Mouse (Mus musculus) lung, embryonic 16.5 days (tissue): ENCODE measurements around the gene Olfr1122. TPM values are rescaled to one million over a fixed set of nuclear protein-coding genes. Genes with fewer than 3 reads are reported as not detected.
"Not testable (repeated sequence)": the region's sequence is repeated elsewhere in the genome, so short reads cannot be mapped to it uniquely, and the experiment has no call there.

Experiments used
- ATAC-seq: fragments of 200-750 bp; cut with Nextera tagmentation; 2 replicates; pipeline ENCODE4 v1.8.0; 2017; ENCODE audit warnings: low read depth, mild to moderate bottlenecking, moderate library complexity
- H3K27ac ChIP-seq: fragments of 300-500 bp; sonication (generic); 2 replicates; pipeline ENCODE4 v1.5.1; 2014; ENCODE audit warnings: mild to moderate bottlenecking, control low read depth, low read length
- H3K27me3 ChIP-seq: fragments of 300-500 bp; sonication (generic); 2 replicates; pipeline ENCODE4 v1.6.1; 2014; ENCODE audit warnings: low read depth, low read length, mixed read lengths; ENCODE audit not compliant: control insufficient read depth, insufficient read depth
- H3K36me3 ChIP-seq: fragments of 300-500 bp; sonication (generic); 2 replicates; pipeline ENCODE4 v1.6.1; 2014; ENCODE audit warnings: low read length; ENCODE audit not compliant: control insufficient read depth, insufficient read depth
- H3K4me1 ChIP-seq: fragments of 300-500 bp; sonication (generic); replicated peaks from 2 replicates; pipeline ENCODE4 v1.6.1; 2014; ENCODE audit warnings: low read length, mixed read lengths; ENCODE audit not compliant: control insufficient read depth, insufficient read depth
- H3K4me2 ChIP-seq: fragments of 300-500 bp; sonication (generic); 2 replicates; pipeline ENCODE4 v1.6.1; 2014; ENCODE audit warnings: low read depth, low read length, control low read depth
- H3K4me3 ChIP-seq: fragments of 300-500 bp; sonication (generic); 2 replicates; pipeline ENCODE4 v1.5.1; 2014; ENCODE audit warnings: mild to moderate bottlenecking, low read length, control low read depth
- H3K9ac ChIP-seq: fragments of 300-500 bp; sonication (generic); 2 replicates; pipeline ENCODE4 v1.6.1; 2014; ENCODE audit warnings: low read length, control low read depth
- H3K9me3 ChIP-seq: fragments of 300-500 bp; sonication (generic); 2 replicates; pipeline ENCODE4 v1.6.1; 2016; ENCODE audit warnings: low read length; ENCODE audit not compliant: control insufficient read depth
- WGBS: fragments of 180-500 bp; shearing (Covaris S2); extraction: QIAGEN DNeasy Blood & Tissue Kit; methylation state at CpG from one replicate; pipeline ENCODE4 v1.1.7; 2014; 5-methylcytosine and 5-hydroxymethylcytosine counted together
- polyA plus RNA-seq: library from polyadenylated mRNA; unstranded; fragments of >200 nt; fragmentation: Nextera tagmentation; extraction: Ambion mirVana; gene quantifications from 2 replicates; pipeline ENCODE4 v1.2.1, GENCODE M21; 2015

Olfr1122 gene
- not detected in 2 replicates for polyA plus RNA-seq

DNA sequence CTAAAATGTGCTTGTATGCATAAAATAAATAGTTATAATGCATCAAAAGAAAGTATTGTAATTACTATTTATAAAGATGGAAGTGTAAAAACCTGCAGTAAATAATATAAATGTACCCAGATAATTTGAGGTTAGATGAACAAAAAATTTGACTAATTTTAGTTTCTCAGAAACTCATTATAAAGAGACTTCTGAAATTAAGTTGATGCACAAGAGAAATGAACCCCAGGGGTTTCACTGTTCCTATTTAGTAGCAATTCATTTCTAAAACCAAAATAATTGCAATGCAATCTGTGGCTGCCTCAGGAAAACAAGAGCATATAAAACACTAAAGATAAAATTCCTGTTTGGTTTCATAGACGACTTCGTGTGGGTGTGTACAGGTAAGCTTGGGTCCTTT, at the start of gene Olfr1122:
Olfr1122 (plus strand) TSS at position 301 of the 400 bp plus-strand sequence.
- 78% methylated on average over 2 of the region's 2 CpGs for WGBS
- no peak for ATAC-seq
- H3K4me2 ChIP-seq = no peak within 1 kb of the TSS

DNA sequence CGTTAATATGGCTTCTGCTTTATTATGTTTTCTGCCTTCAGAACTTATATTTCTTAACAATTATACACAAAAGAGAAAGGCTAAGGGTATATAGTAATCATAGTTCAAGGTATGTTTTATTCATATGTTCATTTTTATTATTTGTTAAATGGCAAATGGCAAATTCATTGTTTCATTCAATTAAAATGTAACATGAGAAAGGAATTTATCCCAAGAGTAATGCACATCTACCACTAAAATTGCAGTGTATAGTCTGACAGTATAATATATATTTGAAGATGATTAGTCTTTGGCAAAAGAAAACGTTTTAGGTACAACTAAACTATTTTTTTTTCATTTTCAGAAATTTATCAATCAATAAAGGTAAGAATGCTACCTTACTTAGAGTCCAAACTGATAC, 31.1 kb upstream of the Olfr1122 start, which contains the start of gene Olfr1120:
Olfr1120 (plus strand) TSS at position 301 of the 400 bp plus-strand sequence.
- 41% methylated on average over 2 of the region's 2 CpGs for WGBS
- no peak for ATAC-seq

More for the DNA sequence above, at the start of gene Olfr1122:
- Histone ChIP-seq H3K27ac (no peak within 1 kb of the TSS), H3K9ac (no peak within 1 kb of the TSS), H3K4me3 (no peak within 1 kb of the TSS), H3K27me3 (no peaks in the 10 kb centered on the region), H3K9me3 (no peaks in the 10 kb centered on the region; the same call in 1 of the 2 replicates), H3K36me3 (no peaks in the 10 kb centered on the region), H3K4me1 (no peaks in the 10 kb centered on the region)

DNA sequence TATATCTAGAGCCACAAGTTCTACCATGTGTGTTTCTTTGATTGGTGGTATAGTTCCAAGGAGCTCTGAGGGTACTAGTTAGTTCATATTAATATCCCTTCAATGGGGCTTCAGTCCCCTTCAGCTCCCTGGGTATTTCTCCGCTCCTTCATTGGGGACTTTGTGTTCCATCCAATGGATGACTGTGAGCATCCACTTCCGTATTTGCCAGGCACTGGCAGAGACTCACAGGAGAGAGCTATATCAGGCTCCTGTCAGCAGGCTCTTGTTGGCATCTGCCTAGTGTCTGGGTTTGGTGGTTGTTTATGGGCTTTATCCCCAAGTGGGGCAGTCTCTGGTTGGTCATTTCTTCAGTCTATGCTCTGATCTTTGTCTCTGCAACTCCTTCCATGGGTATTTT, 25.5 kb upstream of the Olfr1122 start:
- H3K27me3 ChIP-seq, H3K4me1 ChIP-seq, H3K4me2 ChIP-seq, ATAC-seq, H3K9ac ChIP-seq, H3K9me3 ChIP-seq, H3K4me3 ChIP-seq, H3K36me3 ChIP-seq, H3K27ac ChIP-seq: not testable (repeated sequence)
- 97% methylated on average over 2 of the region's 2 CpGs for WGBS

More for the DNA sequence above, 31.1 kb upstream of the Olfr1122 start, which contains the start of gene Olfr1120:
- H3K27me3 ChIP-seq = no peaks in the 10 kb centered on the region
- no peaks in the 10 kb centered on the region for H3K36me3 ChIP-seq
- no peak within 1 kb of the TSS for H3K9ac ChIP-seq
- H3K9me3 ChIP-seq = no peaks in the 10 kb centered on the region
- H3K4me2 ChIP-seq = no peak within 1 kb of the TSS
- no peak within 1 kb of the TSS for H3K4me3 ChIP-seq
- no peak within 1 kb of the TSS for H3K27ac ChIP-seq
- no peaks in the 10 kb centered on the region for H3K4me1 ChIP-seq

DNA sequence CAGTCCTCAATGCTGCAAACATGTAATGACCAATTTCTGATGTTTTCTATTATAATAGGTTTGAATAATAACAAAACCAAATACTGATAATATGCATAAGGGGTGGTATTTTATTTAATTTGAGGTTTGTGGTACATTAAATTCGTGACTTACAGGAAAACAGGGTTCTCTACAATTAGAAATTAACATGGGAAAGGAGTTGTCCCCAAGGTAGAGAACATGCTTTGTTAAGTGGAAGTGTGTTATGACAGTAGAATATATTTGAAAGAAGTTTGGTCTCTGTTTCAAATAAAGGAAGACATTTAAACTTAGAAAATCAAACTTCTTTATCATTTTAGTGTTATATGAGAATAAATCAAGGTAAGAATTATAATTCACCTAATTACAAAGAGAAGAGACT, 16.1 kb upstream of the Olfr1122 start, which contains the start of gene Olfr1121:
Olfr1121 (plus strand) TSS at position 301 of the 400 bp plus-strand sequence.
- no peaks in the 10 kb centered on the region for H3K27me3 ChIP-seq

GRCm38 (mm10) chr2:87371726-87372125, 13.9 kb upstream of the Olfr1122 start:
- H3K27me3 ChIP-seq = no peaks in the 10 kb centered on the region
- WGBS = 90% methylated on average over 4 of the region's 4 CpGs
- no peak overlapping the region for H3K27ac ChIP-seq
- H3K36me3 ChIP-seq = no peaks in the 10 kb centered on the region
- H3K4me1 ChIP-seq = no peaks in the 10 kb centered on the region
- no peak overlapping the region for H3K9ac ChIP-seq
- no peak overlapping the region for H3K4me2 ChIP-seq
- no peak for ATAC-seq
- H3K4me3 ChIP-seq = no peak overlapping the region
- H3K9me3 ChIP-seq = no peaks in the 10 kb centered on the region

More for the DNA sequence above, 16.1 kb upstream of the Olfr1122 start, which contains the start of gene Olfr1121:
- H3K4me3 ChIP-seq = no peak within 1 kb of the TSS
- ATAC-seq = no peak
- 30% methylated on average over 1 of the region's 1 CpGs for WGBS
- H3K27ac ChIP-seq = no peak within 1 kb of the TSS
- H3K9me3 ChIP-seq = no peaks in the 10 kb centered on the region
- no peaks in the 10 kb centered on the region for H3K4me1 ChIP-seq
- no peak within 1 kb of the TSS for H3K9ac ChIP-seq
- H3K36me3 ChIP-seq = no peaks in the 10 kb centered on the region
- H3K4me2 ChIP-seq = no peak within 1 kb of the TSS

DNA sequence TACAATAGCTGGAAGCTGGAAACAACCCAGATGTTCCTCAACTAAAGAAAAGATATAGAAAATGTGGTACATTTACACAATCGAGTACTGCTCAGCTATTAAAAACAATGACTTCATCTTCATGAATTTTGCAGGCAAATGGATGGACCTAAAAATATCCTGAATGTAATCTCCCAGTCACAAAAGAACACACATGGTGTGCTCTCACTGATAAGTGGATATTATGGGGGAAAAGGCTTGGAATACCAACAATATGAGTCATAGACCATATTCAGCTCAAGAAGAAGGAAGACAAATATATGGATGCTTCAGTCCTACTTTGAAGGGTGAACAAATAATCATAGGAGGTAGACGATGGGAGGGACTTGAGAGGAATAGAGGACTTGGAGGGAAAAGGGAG, 1.7 kb upstream of the Olfr1122 start:
- no peak overlapping the region for H3K27ac ChIP-seq
- H3K9me3 ChIP-seq = no peaks in the 10 kb centered on the region; the same call in 1 of the 2 replicates
- no peak for ATAC-seq
- no peaks in the 10 kb centered on the region for H3K4me1 ChIP-seq
- H3K4me2 ChIP-seq = no peak overlapping the region
- H3K27me3 ChIP-seq = no peaks in the 10 kb centered on the region
- H3K9ac ChIP-seq = no peak overlapping the region
- no peak overlapping the region for H3K4me3 ChIP-seq
- whole genome bisulfite sequencing = 59% methylated on average over 2 of the region's 2 CpGs
- no peaks in the 10 kb centered on the region for H3K36me3 ChIP-seq

GRCm38 (mm10) chr2:87393605-87394004, 8.0 kb downstream of the Olfr1122 start:
- not testable (repeated sequence) for ATAC-seq, H3K9me3 ChIP-seq

DNA sequence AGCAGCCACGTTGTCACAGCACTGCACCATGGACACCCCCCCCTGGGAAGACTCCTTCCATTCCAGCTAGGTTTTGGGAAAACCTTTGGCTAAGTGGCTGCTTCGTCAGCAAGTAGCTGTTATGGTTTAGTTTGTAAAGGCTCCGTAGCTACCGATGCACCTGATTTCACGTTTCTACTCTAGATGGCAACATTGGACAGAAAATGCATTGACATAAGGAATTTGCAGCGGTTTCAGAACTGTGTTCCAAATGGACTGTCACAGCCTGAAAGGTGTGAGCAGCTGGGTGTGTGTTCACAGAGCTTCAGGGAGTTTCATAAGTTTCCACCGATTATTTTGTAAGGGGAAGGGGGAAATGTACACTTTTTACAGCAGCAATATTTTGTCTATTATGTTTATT, 9.0 kb downstream of the Olfr1122 start:
- H3K9ac ChIP-seq, H3K4me1 ChIP-seq, ATAC-seq, H3K27ac ChIP-seq, H3K4me2 ChIP-seq, H3K4me3 ChIP-seq, H3K9me3 ChIP-seq, H3K27me3 ChIP-seq, H3K36me3 ChIP-seq: not testable (repeated sequence)
- WGBS = 70% methylated on average over 7 of the region's 7 CpGs

More at GRCm38 (mm10) chr2:87393605-87394004, 8.0 kb downstream of the Olfr1122 start:
- not testable (repeated sequence) for H3K9ac ChIP-seq, H3K4me1 ChIP-seq, H3K4me2 ChIP-seq, H3K36me3 ChIP-seq, H3K27me3 ChIP-seq, H3K4me3 ChIP-seq, H3K27ac ChIP-seq
- 92% methylated on average over 5 of the region's 5 CpGs for WGBS

DNA sequence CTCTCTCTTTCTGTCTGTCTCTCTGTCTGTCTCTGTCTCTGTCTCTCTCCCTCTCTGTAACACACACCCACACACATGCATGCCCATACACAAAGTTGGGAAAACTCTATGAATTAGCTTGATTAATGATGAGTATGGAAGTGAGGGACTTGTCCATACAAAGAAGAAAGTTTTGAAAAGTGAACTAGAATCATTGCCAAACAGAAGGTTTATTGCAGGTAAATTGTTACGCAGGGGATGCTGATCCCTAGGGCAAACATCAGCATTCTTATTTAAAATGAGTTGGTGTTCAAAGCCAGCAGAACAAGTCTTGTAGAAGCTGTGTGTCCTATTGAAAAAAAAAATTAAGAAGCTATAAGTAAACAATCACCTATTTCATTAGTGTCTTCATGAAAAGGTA, 30.7 kb downstream of the Olfr1122 start, which contains the start of gene Olfr1123:
Olfr1123 (plus strand) TSS at position 301 of the 400 bp plus-strand sequence.
- no peaks in the 10 kb centered on the region for H3K27me3 ChIP-seq
- H3K4me1 ChIP-seq = no peaks in the 10 kb centered on the region
- H3K4me2 ChIP-seq = no peak within 1 kb of the TSS
- ATAC-seq = no peak
- WGBS = 86% methylated on average over 1 of the region's 1 CpGs
- no peak within 1 kb of the TSS for H3K4me3 ChIP-seq
- H3K27ac ChIP-seq = no peak within 1 kb of the TSS
- no peaks in the 10 kb centered on the region for H3K9me3 ChIP-seq
- no peaks in the 10 kb centered on the region for H3K36me3 ChIP-seq
- H3K9ac ChIP-seq = no peak within 1 kb of the TSS
